Mouse (Mus musculus): ENCODE results near the gene Apbb2. TPM values are rescaled to one million over a fixed set of nuclear protein-coding genes. Genes with fewer than 3 reads are reported as not detected.
A peak's percentile ranks its signal among the peaks of the same experiment; 100 is the strongest.

Apbb2 gene
- polyA plus RNA-seq, 1 experiment = 47.9 TPM

DNA sequence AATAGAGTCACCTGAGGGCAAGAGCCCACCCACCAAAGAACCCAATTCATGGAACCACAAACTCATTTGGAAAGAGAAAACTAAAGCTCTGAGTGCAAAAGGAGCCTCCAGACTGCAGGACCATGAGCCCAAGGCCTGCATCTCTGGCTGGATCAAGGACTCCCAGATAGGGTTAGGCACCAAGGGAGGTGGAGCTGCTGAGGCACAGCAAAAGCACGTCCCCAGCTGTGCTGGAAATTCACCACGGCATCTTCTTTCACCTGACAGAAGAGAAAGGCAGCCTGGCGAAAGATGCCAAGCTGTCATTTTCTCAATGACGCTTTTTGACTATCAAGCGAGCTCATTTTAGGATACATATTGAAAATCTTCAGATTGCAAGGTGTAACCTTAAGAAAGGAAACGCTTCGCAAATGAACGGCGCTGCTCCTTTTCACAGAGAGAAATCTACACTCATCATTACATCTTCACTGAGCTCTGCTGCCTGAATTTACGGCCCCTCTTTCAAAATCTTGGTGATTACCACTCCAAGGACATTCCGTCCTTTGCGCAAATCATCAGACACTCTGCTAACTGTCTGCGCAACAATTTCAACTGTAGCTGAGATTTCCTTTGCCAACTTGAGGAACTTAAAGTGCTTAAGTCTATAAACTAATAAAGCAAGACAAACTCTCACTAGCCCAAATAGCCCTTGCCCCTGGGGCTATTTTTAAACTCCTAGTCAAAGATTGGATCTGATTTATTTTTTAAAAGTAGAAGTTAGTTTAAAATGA is 46.3 kb downstream of the Apbb2 start:
- no peak for TF ChIP-seq CTCF (IDR thresholded peaks at IDR 0.05; ENCODE audit: borderline replicate concordance, extremely low read depth, insufficient read depth, insufficient read length)
- TF ChIP-seq POLR2A (IDR thresholded peaks at IDR 0.05; ENCODE audit: borderline replicate concordance, extremely low read depth, insufficient read depth, insufficient read length, poor library complexity, severe bottlenecking) = no peak
- no peak for DNase-seq (ENCODE audit: low read depth)

DNA sequence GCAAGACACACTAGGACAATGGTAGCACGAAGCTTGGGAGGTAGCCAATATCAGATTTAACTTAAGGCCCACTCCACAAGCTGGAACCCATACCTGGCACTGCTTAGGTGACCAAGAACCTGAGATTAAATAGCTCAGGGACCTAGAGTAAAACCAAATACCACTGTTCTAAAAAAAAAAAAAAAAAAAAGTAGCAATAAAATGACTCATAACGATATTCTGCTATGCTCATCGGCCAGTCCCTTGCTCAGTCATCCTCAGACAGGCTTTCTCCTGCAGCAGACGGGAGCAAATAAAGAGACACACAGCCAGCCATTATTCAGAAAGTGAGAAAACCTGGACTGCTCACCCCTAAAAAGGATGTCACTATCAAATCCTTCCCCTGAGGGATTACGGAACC is 47.9 kb downstream of the Apbb2 start:
- no peak for DNase-seq (ENCODE audit: low read depth)
- no peak for TF ChIP-seq CTCF (IDR thresholded peaks at IDR 0.05; ENCODE audit: borderline replicate concordance, extremely low read depth, insufficient read depth, insufficient read length)
- TF ChIP-seq POLR2A (IDR thresholded peaks at IDR 0.05; ENCODE audit: borderline replicate concordance, extremely low read depth, insufficient read depth, insufficient read length, poor library complexity, severe bottlenecking) = no peak

GRCm38 (mm10) chr5:66569141-66569801 is 49.3 kb downstream of the Apbb2 start:
- DNase-seq (ENCODE audit: low read depth) = peak; percentile 49
- TF ChIP-seq POLR2A (IDR thresholded peaks at IDR 0.05; ENCODE audit: borderline replicate concordance, extremely low read depth, insufficient read depth, insufficient read length, poor library complexity, severe bottlenecking) (no peak), CTCF (IDR thresholded peaks at IDR 0.05; ENCODE audit: borderline replicate concordance, extremely low read depth, insufficient read depth, insufficient read length) (no peak)

- no peak for TF ChIP-seq POLR2A (IDR thresholded peaks at IDR 0.05; ENCODE audit: borderline replicate concordance, extremely low read depth, insufficient read depth, insufficient read length, poor library complexity, severe bottlenecking)
- no peak for TF ChIP-seq CTCF (IDR thresholded peaks at IDR 0.05; ENCODE audit: borderline replicate concordance, extremely low read depth, insufficient read depth, insufficient read length)
- DNase-seq (ENCODE audit: low read depth) = no peak
These were observed 50.6 kb downstream of the Apbb2 start for GRCm38 (mm10) chr5:66568002-66568401.

GRCm38 (mm10) chr5:66567424-66567823 is 51.2 kb downstream of the Apbb2 start:
- DNase-seq (ENCODE audit: low read depth) = no peak
- TF ChIP-seq POLR2A (IDR thresholded peaks at IDR 0.05; ENCODE audit: borderline replicate concordance, extremely low read depth, insufficient read depth, insufficient read length, poor library complexity, severe bottlenecking) (no peak), CTCF (IDR thresholded peaks at IDR 0.05; ENCODE audit: borderline replicate concordance, extremely low read depth, insufficient read depth, insufficient read length) (no peak)

GRCm38 (mm10) chr5:66559591-66560175 is 58.9 kb downstream of the Apbb2 start:
- peak; percentile 45 for DNase-seq (ENCODE audit: low read depth)
- TF ChIP-seq CTCF (IDR thresholded peaks at IDR 0.05; ENCODE audit: borderline replicate concordance, extremely low read depth, insufficient read depth, insufficient read length) (no peak), POLR2A (IDR thresholded peaks at IDR 0.05; ENCODE audit: borderline replicate concordance, extremely low read depth, insufficient read depth, insufficient read length, poor library complexity, severe bottlenecking) (no peak)

DNA sequence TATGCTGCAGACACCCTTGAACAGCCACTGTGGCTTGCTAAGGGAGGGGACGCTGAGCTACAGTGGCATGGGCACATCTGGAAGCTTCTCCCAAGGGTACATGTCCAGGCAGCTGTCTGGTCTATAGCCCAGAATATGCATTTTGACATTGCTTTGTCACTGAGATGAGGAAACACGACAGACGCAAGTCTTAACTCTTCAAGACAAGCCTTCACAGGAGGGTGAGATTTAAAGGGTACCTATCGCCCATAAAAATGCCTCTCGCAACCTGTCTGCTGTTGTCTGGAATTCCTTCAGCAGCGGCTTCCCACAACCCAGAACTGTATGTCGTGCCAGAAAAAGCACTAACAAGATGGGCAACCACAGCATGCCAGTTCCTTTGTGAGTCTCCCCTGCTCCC is 60.5 kb downstream of the Apbb2 start:
- TF ChIP-seq POLR2A (IDR thresholded peaks at IDR 0.05; ENCODE audit: borderline replicate concordance, extremely low read depth, insufficient read depth, insufficient read length, poor library complexity, severe bottlenecking) = no peak
- TF ChIP-seq CTCF (IDR thresholded peaks at IDR 0.05; ENCODE audit: borderline replicate concordance, extremely low read depth, insufficient read depth, insufficient read length) = no peak
- no peak for DNase-seq (ENCODE audit: low read depth)

GRCm38 (mm10) chr5:66553933-66554332 is 64.7 kb downstream of the Apbb2 start:
- TF ChIP-seq POLR2A (IDR thresholded peaks at IDR 0.05; ENCODE audit: borderline replicate concordance, extremely low read depth, insufficient read depth, insufficient read length, poor library complexity, severe bottlenecking) (no peak), CTCF (IDR thresholded peaks at IDR 0.05; ENCODE audit: borderline replicate concordance, extremely low read depth, insufficient read depth, insufficient read length) (no peak)
- no peak for DNase-seq (ENCODE audit: low read depth)

GRCm38 (mm10) chr5:66552246-66552645 is 66.3 kb downstream of the Apbb2 start:
- DNase-seq (ENCODE audit: low read depth) = no peak
- TF ChIP-seq CTCF (IDR thresholded peaks at IDR 0.05; ENCODE audit: borderline replicate concordance, extremely low read depth, insufficient read depth, insufficient read length) (no peak), POLR2A (IDR thresholded peaks at IDR 0.05; ENCODE audit: borderline replicate concordance, extremely low read depth, insufficient read depth, insufficient read length, poor library complexity, severe bottlenecking) (no peak)

DNA sequence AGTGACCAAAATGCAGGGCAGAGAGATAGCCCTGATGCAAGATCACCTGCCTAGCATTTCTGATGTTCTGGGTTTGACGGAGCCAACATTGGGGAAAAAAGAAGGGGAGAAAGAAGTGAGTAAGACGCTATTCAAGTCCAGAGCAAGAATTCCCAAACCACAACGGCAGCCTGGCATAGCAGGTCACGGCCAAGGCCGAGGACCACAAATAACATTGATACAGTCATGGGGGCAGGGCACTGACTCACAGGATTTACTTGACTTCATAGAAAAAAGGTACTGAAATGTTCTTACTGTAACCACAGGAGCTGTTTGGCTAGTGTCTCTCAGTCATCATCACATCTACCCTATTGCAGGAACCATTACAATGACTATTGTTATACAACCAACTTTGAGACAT is 68.3 kb downstream of the Apbb2 start:
- TF ChIP-seq POLR2A (IDR thresholded peaks at IDR 0.05; ENCODE audit: borderline replicate concordance, extremely low read depth, insufficient read depth, insufficient read length, poor library complexity, severe bottlenecking) (no peak), CTCF (IDR thresholded peaks at IDR 0.05; ENCODE audit: borderline replicate concordance, extremely low read depth, insufficient read depth, insufficient read length) (no peak)
- no peak for DNase-seq (ENCODE audit: low read depth)

DNA sequence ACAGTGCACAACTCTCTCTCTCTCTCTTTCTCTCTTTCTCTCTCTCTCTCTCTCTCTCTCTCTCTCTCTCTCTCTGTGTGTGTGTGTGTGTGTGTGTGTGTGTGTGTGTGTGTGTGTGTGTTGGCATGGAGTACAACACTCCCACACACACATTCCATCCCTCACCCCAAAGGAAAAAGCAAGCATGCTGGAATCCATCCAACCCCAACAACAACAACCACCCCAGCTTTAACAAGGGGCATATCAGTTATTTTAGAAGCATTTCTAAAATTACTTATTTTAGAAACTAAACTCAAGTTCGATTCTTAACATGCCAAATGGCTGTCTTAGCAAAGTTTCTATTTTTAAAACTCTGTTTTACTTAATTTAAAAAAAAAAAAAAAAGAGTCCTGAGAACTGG is 68.9 kb downstream of the Apbb2 start:
- no peak for DNase-seq (ENCODE audit: low read depth)
- TF ChIP-seq CTCF (IDR thresholded peaks at IDR 0.05; ENCODE audit: borderline replicate concordance, extremely low read depth, insufficient read depth, insufficient read length) (no peak), POLR2A (IDR thresholded peaks at IDR 0.05; ENCODE audit: borderline replicate concordance, extremely low read depth, insufficient read depth, insufficient read length, poor library complexity, severe bottlenecking) (no peak)
